Mouse (Mus musculus) liver, embryonic 13.5 days (tissue): ENCODE results near the gene Tpp1. TPM values are rescaled to one million over a fixed set of nuclear protein-coding genes. Genes with fewer than 3 reads are reported as not detected.

Experiments used
- ATAC-seq: fragments of 200-750 bp; cut with Nextera tagmentation; 2 replicates; pipeline ENCODE4 v1.8.0; 2017; ENCODE audit warnings: low read depth, mild to moderate bottlenecking, moderate number of reproducible peaks, moderate library complexity
- DNase-seq: peaks from one replicate; pipeline ENCODE4 v3.0.0; 2022
- H3K27ac ChIP-seq: fragments of 300-500 bp; sonication (generic); 2 replicates; pipeline ENCODE4 v1.5.1; 2015; ENCODE audit warnings: moderate library complexity, mild to moderate bottlenecking, inconsistent platforms
- H3K27me3 ChIP-seq: fragments of 300-500 bp; sonication (generic); 2 replicates; pipeline ENCODE4 v1.6.1; 2015; ENCODE audit warnings: mild to moderate bottlenecking, inconsistent platforms
- H3K36me3 ChIP-seq: fragments of 300-500 bp; sonication (generic); 2 replicates; pipeline ENCODE4 v1.6.1; 2015; ENCODE audit warnings: mild to moderate bottlenecking, inconsistent platforms
- H3K4me1 ChIP-seq: fragments of 300-500 bp; sonication (generic); replicated peaks from 2 replicates; pipeline ENCODE4 v1.6.1; 2015; ENCODE audit warnings: inconsistent platforms
- H3K4me2 ChIP-seq: fragments of 300-500 bp; sonication (generic); 2 replicates; pipeline ENCODE4 v1.6.1; 2015; ENCODE audit warnings: inconsistent platforms, mild to moderate bottlenecking, moderate library complexity
- H3K4me3 ChIP-seq: fragments of 300-500 bp; sonication (generic); replicated peaks from 2 replicates; pipeline ENCODE4 v1.5.1; 2015; ENCODE audit warnings: mild to moderate bottlenecking, inconsistent platforms
- H3K9ac ChIP-seq: fragments of 300-500 bp; sonication (generic); 2 replicates; pipeline ENCODE4 v1.6.1; 2015; ENCODE audit warnings: mild to moderate bottlenecking, inconsistent platforms
- H3K9me3 ChIP-seq: fragments of 300-500 bp; sonication (generic); replicated peaks from 2 replicates; pipeline ENCODE4 v1.6.1; 2016; ENCODE audit warnings: inconsistent platforms
- WGBS: fragments of 180-500 bp; shearing (Covaris S2); methylation state at CpG from one replicate; pipeline ENCODE4 v1.1.7; 2015; ENCODE audit not compliant: insufficient replicate concordance; 5-methylcytosine and 5-hydroxymethylcytosine counted together
- polyA plus RNA-seq: library from polyadenylated mRNA; unstranded; fragments of >200 nt; fragmentation: Nextera tagmentation; extraction: Ambion mirVana; gene quantifications from 2 replicates; pipeline ENCODE4 v1.2.1, GENCODE M21; 2015

Gene Tpp1
- polyA plus RNA-seq = 51.2 and 63.6 TPM in 2 replicates

- H3K4me2 ChIP-seq = peak within 1 kb of the TSS; percentile 88
- WGBS = 16% methylated on average over 20 of the region's 20 CpGs
- peaks cover 40% of the 10 kb centered on the region for H3K36me3 ChIP-seq
- H3K9ac ChIP-seq = peak within 1 kb of the TSS; percentile 85
- ATAC-seq = peak; percentile 90
- peak within 1 kb of the TSS; percentile 75 for H3K4me3 ChIP-seq
- DNase-seq = peak; percentile 85
- H3K4me1 ChIP-seq = peaks cover 22% of the 10 kb centered on the region
- H3K27me3 ChIP-seq = no peaks in the 10 kb centered on the region
- peak within 1 kb of the TSS; percentile 35 for H3K27ac ChIP-seq
- H3K9me3 ChIP-seq = no peaks in the 10 kb centered on the region
Observed at GRCm38 (mm10) chr7:105751491-105752433, at the start of gene Tpp1. TSS of gene Tpp1 (minus strand) at chr7:105752235.

GRCm38 (mm10) chr7:105796972-105797371 is 44.9 kb upstream of the Tpp1 start:
- Histone ChIP-seq H3K4me1 (no peaks in the 10 kb centered on the region), H3K4me3 (no peak overlapping the region), H3K9me3 (no peaks in the 10 kb centered on the region), H3K27ac (no peak overlapping the region), H3K9ac (no peak overlapping the region), H3K27me3 (peaks cover 3% of the 10 kb centered on the region), H3K36me3 (no peaks in the 10 kb centered on the region), H3K4me2 (no peak overlapping the region)
- DNase-seq = no peak
- no peak for ATAC-seq
- WGBS = 55% methylated on average over 3 of the region's 3 CpGs

DNA sequence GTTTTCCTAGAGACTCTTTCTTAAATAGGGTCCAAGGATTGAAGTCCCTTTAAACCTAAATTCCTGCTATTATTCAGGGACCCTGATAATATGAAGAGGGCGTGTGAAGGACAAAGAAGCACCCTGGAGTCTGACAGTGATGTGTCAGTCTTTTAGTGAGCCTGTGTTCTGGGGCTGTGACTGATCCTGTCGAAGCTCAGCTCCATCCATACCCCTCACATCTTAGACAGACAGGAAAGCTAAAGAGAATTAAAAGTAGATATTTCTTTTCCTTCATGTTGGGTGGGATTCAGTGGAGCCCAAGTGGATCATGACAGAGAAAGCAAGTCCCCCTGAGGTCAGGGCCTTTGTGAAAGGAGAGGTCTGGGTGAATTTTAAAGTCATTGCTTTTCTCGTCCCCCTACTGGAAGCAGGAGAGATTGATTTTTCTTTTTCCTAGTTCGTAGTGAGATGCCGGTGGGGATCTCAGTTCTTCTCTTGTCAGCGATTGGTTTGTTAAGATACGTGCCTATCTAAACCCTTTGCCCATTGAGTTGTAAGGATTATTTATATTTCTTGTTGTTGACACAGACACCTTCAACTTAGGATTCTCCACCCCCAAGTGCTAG is 43.8 kb upstream of the Tpp1 start:
- Histone ChIP-seq H3K9me3 (no peaks in the 10 kb centered on the region), H3K27me3 (peaks cover 11% of the 10 kb centered on the region), H3K9ac (no peak overlapping the region), H3K27ac (no peak overlapping the region), H3K4me1 (no peaks in the 10 kb centered on the region), H3K36me3 (no peaks in the 10 kb centered on the region), H3K4me3 (no peak overlapping the region), H3K4me2 (no peak overlapping the region)
- 26% methylated on average over 7 of the region's 7 CpGs for WGBS
- ATAC-seq (no peak), DNase-seq (no peak)

DNA sequence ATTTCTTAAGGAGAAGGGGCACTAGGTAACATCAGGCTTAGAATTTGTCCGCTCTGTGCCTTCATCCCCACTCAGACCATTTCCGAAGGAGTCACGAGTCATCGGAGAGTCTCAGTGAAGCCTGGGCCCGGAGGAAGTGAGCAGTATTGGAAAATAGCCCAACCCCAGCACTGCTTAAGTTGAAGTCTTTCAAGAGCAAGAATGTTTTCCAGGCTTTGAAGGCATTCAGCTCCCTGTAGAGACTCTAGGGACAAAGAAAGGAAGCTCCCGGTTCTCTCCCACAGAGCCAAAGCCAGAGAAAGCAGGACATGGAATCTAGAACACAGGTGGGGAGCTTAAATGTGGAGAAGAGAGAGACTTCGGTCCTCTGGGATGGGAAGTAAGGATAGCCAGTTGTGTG is 41.7 kb upstream of the Tpp1 start:
- DNase-seq (no peak), ATAC-seq (no peak)
- H3K9ac ChIP-seq = no peak overlapping the region
- no peak overlapping the region for H3K27ac ChIP-seq
- no peaks in the 10 kb centered on the region for H3K9me3 ChIP-seq
- no peak overlapping the region for H3K4me3 ChIP-seq
- no peak overlapping the region for H3K4me2 ChIP-seq
- peaks cover 32% of the 10 kb centered on the region for H3K27me3 ChIP-seq
- WGBS = 78% methylated on average over 7 of the region's 7 CpGs
- no peaks in the 10 kb centered on the region for H3K4me1 ChIP-seq
- H3K36me3 ChIP-seq = no peaks in the 10 kb centered on the region

- WGBS = 54% methylated on average over 1 of the region's 1 CpGs
- Histone ChIP-seq H3K4me1 (no peaks in the 10 kb centered on the region), H3K36me3 (no peaks in the 10 kb centered on the region), H3K4me2 (no peak overlapping the region), H3K27ac (no peak overlapping the region), H3K27me3 (peaks cover 57% of the 10 kb centered on the region), H3K4me3 (no peak overlapping the region), H3K9me3 (no peaks in the 10 kb centered on the region), H3K9ac (no peak overlapping the region)
- DNase-seq (no peak), ATAC-seq (no peak)
Observed at GRCm38 (mm10) chr7:105791147-105791546, 39.1 kb upstream of the Tpp1 start.

DNA sequence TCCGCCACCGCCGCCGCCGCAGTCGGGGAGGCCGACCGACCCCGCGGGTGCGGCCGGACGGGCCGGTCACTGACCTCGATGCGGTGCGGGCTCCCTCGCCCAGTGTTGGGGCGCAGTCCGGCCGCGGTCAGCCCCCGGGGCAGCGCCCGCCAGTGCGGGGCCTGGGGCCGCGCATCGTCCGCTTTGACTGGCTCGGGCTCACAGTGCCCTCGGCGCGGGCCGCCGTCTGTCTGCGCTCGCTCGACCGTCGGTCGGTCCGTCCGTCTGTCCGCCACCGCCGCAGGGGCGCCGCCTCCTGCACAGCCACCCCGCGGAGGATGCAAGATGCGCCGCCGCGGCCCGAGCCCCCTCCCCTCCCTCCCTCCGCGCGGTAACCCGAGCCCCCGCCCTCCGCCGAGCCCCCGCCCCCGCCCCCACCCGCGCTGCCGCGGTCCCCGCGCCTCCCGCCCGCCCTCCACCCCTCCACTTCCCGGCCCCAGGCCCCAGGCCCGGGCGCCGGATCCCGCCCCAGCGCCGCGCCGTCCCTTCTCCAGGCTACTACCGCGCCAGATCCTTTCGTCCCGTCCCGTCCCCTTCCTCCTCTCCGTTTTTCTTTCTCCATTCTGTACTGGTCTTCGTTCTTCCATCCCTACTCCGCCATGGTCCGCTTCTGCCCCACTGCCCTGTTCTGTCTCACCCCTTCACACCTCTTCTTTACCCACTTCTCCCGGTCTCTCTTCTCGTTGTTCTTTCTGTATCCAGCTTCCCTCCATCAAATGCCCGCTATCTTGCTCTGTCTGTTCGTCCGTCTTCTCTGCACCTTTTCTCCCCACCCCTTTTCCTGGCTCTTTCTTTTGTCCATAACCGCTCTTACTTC is 35.5 kb upstream of the Tpp1 start, which contains the start of gene Dchs1:
Gene Dchs1 (minus strand): TSS at position 370 of the 856 bp plus-strand sequence.
- no peaks in the 10 kb centered on the region for H3K36me3 ChIP-seq
- peaks cover 90% of the 10 kb centered on the region for H3K27me3 ChIP-seq
- H3K27ac ChIP-seq = no peak within 1 kb of the TSS; the same call in 1 of the 2 replicates
- H3K4me2 ChIP-seq = peak within 1 kb of the TSS; percentile 52
- peak within 1 kb of the TSS; percentile 63 for H3K9ac ChIP-seq
- H3K9me3 ChIP-seq = no peaks in the 10 kb centered on the region
- no peaks in the 10 kb centered on the region for H3K4me1 ChIP-seq
- peak within 1 kb of the TSS; percentile 52 for H3K4me3 ChIP-seq
- DNase-seq = no peak
- under 1% methylated on average over 55 of the region's 97 CpGs for WGBS
- peak; percentile 45 for ATAC-seq

- peaks cover 89% of the 10 kb centered on the region for H3K27me3 ChIP-seq
- H3K4me3 ChIP-seq = peak overlapping the region; percentile 52
- WGBS = 15% methylated on average over 20 of the region's 20 CpGs
- H3K9me3 ChIP-seq = no peaks in the 10 kb centered on the region
- ATAC-seq = peak; percentile 20; the same call in 1 of the 2 replicates
- DNase-seq = no peak
- peak overlapping the region; percentile 52 for H3K4me2 ChIP-seq
- H3K27ac ChIP-seq = no peak overlapping the region
- no peaks in the 10 kb centered on the region for H3K36me3 ChIP-seq
- no peaks in the 10 kb centered on the region for H3K4me1 ChIP-seq
- peak overlapping the region; percentile 63 for H3K9ac ChIP-seq
Observed at GRCm38 (mm10) chr7:105786506-105787284, 34.7 kb upstream of the Tpp1 start.

DNA sequence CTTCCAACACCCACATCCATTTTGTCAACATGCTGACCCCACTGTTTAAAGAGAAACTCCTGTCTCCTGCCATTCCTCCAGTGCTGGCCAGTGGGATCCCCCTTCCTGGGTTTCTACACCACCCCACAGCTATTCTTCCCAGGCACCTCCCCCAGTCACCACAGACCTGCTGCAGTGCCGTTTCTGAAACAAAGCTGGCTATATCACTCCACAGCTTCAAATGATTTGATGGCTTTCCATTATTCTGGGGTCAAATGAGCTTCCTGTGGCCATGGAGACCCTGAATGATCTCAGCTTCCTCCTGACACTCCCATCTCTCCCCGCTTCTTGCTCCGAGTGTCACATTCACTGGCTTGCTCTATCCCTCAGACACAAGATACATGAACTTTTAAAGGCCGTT is 32.5 kb upstream of the Tpp1 start:
- no peak for ATAC-seq
- H3K9ac ChIP-seq = no peak overlapping the region
- 25% methylated on average over 4 of the region's 4 CpGs for WGBS
- no peaks in the 10 kb centered on the region for H3K4me1 ChIP-seq
- no peaks in the 10 kb centered on the region for H3K36me3 ChIP-seq
- no peak for DNase-seq
- H3K4me3 ChIP-seq = no peak overlapping the region
- no peak overlapping the region for H3K4me2 ChIP-seq
- H3K9me3 ChIP-seq = no peaks in the 10 kb centered on the region
- H3K27me3 ChIP-seq = peaks cover 70% of the 10 kb centered on the region
- no peak overlapping the region for H3K27ac ChIP-seq

- no peak overlapping the region for H3K4me3 ChIP-seq
- no peak overlapping the region for H3K27ac ChIP-seq
- no peaks in the 10 kb centered on the region for H3K36me3 ChIP-seq
- peaks cover 5% of the 10 kb centered on the region; the same call in 1 of the 2 replicates for H3K4me1 ChIP-seq
- peaks cover 63% of the 10 kb centered on the region for H3K27me3 ChIP-seq
- H3K9ac ChIP-seq = no peak overlapping the region
- H3K9me3 ChIP-seq = no peaks in the 10 kb centered on the region
- no peak for ATAC-seq
- no peak overlapping the region for H3K4me2 ChIP-seq
- DNase-seq = no peak
- 39% methylated on average over 4 of the region's 4 CpGs for WGBS
Observed at GRCm38 (mm10) chr7:105783861-105784260, 31.8 kb upstream of the Tpp1 start.

GRCm38 (mm10) chr7:105778553-105779265 is 26.7 kb upstream of the Tpp1 start:
- ATAC-seq (peak; percentile 69), DNase-seq (no peak)
- Histone ChIP-seq H3K4me1 (peaks cover 23% of the 10 kb centered on the region), H3K4me2 (0 out of 2 replicates have a peak overlapping the region, but pooled peaks have one; percentile 0), H3K36me3 (no peaks in the 10 kb centered on the region), H3K9ac (no peak overlapping the region; the same call in 1 of the 2 replicates), H3K27me3 (peaks cover 13% of the 10 kb centered on the region), H3K27ac (peak overlapping the region; percentile 65), H3K9me3 (no peaks in the 10 kb centered on the region), H3K4me3 (no peak overlapping the region)
- 17% methylated on average over 4 of the region's 4 CpGs for WGBS
